Mouse (Mus musculus): ENCODE data around the gene Ndufv3.
"Not testable (repeated sequence)": the region's sequence is repeated elsewhere in the genome, so short reads cannot be mapped to it uniquely, and the experiment has no call there.

Ndufv3 gene

DNA sequence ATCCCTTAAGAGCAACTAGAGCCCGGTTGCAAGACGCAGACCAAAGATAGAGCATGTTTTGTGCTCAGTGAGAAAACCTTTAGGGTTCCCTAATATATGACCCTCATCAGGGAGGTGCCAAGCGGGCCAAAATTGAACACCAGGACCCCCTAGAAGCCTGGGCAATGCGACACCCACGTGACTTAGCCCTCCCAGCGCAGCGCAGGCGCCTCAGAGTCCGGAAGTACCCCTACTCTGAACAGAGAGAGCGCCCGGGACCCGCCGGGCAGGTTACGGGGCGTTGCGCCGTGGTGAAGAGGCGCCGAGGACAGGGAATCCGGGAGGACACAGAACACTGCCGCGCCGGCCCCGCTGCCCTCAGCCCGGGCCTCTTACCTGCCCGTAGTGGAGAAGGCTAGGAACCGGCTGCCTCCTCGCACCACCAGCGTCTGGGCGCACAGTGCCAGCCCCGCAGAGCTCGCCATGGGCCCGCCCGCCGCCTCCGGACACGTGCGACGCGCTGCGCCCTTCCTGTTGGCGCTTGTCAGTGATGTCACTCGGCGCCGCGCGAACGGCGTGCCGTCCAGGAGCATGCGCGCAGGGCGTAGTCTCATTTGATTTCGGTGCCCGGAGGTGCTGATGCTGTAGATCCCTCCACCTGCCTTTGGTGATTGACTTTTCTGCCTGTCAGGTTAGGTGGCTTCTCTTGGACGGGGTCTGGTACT is 8.0 kb upstream of the Ndufv3 start:
- peak; percentile 89 for DNase-seq (ENCODE audit: low read depth, low spot score)

DNA sequence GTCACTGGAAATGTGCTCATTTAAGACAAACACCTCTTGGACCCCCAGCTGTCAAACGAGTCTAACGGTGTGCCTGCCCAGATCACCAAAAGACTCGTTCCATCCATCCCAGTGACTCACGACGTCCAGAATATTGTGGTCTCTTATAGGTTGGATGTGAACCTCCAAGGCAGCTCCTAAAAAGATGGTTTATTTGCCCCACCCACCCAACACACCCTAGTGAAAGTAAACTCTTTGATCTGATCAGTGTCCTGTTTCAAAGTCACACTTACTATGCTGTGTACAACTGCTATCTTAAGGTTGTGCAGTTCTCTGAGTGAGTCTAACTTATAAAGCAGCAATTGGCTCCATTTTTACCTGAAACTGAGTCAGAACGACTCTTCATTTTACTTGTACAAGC is 7.3 kb upstream of the Ndufv3 start:
- peak; percentile 33 for DNase-seq (ENCODE audit: low read depth, low spot score)

DNA sequence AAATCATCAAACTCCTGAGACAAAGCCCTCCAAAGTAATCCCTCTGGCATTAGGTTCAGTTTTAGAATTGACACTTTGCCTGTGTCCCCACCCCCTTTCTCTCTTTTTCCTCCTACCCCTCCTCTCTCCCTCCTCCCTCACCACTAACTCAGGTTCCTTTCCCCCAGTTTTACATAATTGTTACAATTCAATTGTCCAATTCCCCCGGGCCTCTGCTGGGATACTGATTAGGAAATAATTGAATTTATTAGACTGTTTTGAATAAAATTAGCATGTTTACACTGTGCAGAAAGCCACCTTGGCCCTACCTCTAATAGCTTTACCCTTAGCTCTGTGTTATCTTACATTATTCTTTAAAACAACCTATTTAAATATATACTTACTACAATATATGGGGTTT is 5.2 kb upstream of the Ndufv3 start:
- no peak for DNase-seq (ENCODE audit: low read depth, low spot score)

DNA sequence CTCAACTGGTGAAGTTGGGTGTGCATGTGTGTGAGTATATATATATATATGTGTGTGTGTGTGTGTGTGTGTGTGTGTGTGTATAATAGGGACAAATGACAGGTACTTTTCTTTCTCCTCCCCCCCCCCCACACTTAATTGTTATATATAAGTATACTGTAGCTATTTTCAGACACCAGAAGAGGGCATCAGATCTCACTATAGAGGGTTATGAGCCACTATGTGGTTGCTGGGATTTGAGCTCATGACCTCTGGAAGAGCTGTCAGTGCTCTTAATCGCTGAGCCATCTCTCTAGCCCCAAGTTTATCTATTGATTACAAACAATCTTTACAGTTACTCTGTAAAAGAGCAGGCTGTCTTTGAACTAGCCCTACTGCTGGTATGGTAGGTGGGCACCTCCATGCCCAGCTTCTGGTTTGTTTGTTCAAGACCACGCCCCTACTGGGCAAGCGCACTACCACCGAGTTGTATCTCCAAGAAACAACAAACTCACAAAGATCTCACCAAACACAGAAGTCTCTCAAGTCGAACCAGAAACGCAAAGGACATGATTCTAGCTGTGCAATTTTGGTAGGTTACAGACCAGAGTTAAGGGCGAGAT is 470 bp upstream of the Ndufv3 start:
- peak; percentile 84 for DNase-seq (ENCODE audit: low read depth, low spot score)

DNA sequence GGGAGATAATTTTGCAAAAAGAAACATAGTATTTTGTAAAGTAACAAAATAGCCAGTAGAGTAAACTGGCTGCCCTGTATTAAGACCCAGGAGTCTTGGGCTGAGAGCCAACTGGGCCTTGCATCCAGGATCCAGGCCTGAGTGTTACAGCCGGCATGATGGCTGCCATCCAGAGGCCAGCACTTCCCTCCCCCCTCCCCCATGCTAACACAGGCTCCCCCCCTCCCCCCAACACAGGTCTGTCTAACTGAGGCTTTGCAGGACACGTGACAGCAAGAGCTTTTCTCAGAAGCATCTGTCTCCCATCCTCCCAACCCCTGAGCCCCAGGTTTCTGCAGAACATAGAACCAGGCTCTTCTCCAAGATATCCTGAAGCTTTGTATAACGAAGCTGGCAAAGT is 980 bp downstream of the Ndufv3 start:
- peak; percentile 79 for DNase-seq (ENCODE audit: low read depth, low spot score)

DNA sequence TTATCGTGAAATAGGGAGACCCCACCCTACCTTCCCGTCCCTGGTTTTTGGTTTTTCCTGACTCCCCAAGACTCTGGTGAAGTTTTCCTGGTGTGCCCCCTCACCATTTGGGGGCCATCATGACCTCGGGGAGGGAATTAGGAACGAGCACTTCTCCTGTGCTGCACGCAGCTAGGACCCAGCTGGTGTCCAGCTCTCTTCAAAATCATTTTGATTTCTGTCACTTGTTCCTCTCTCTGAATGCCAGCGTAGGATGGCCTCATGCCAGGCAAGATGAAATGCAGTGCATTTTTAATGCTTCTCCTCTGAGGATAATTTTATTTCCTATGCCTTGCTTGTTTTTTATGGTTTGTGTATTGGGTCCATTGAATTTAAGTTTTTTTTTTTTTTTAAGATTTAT is 2.0 kb downstream of the Ndufv3 start:
- no peak for DNase-seq (ENCODE audit: low read depth, low spot score)

DNA sequence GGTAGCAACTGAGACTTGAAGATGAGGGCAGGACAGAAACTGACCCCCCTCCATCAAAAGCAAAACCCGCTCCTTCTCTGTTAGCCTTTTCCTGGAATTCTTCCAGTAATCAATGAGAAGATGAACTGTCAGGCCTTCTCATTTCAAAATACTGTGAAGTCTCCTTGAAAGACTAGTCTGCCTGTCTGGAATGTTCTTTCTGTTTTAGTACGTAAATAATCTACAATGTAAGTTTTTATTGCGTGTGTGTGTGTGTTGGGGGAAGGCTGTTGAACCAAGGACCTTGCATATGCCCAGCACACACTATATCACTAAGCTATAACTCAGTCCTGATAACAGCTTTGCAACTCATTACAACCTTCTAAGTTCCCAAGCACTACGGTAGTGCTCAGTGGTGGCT is 5.2 kb downstream of the Ndufv3 start:
- DNase-seq (ENCODE audit: low read depth, low spot score) = no peak

DNA sequence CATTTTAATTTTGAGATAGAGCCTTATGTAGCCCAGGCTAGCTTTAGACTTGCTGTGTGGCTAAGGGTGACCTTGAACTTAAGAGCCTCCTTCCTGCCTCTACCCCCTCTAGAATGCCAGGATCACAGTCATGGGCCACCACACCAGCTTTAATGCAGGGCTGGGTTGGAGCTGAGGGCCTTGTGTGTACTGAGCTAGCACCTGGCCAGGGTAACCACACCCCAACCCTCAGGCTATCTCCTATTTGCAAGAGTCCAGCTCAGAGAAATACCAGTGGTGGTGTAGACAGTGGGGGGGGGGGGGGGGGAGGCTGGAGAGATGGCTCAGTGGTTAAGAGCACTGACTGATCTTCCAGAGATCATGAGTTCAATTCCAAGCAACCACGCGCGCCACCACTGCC is 5.9 kb downstream of the Ndufv3 start:
- no peak for DNase-seq (ENCODE audit: low read depth, low spot score)

DNA sequence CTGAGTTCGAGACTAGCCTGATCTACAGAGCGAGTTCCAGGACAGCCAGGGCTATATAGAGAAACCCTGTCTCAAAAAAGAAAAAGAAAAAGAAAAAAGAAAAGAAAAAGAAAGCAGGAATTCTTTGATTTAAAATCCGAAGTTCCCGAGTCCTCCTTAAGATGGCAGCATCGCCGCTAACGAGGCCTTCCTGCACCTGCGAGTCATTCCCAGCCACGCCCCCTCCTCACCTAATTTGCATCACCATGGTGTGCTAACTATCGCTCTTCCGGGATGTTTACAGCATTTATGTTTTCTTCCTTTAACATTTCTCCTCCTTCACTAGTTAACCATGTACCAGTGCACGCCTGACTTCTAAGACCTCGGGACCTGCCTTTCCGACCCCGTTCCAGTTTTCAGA is 9.4 kb downstream of the Ndufv3 start:
- peak; percentile 54 for DNase-seq (ENCODE audit: low read depth, low spot score)

DNA sequence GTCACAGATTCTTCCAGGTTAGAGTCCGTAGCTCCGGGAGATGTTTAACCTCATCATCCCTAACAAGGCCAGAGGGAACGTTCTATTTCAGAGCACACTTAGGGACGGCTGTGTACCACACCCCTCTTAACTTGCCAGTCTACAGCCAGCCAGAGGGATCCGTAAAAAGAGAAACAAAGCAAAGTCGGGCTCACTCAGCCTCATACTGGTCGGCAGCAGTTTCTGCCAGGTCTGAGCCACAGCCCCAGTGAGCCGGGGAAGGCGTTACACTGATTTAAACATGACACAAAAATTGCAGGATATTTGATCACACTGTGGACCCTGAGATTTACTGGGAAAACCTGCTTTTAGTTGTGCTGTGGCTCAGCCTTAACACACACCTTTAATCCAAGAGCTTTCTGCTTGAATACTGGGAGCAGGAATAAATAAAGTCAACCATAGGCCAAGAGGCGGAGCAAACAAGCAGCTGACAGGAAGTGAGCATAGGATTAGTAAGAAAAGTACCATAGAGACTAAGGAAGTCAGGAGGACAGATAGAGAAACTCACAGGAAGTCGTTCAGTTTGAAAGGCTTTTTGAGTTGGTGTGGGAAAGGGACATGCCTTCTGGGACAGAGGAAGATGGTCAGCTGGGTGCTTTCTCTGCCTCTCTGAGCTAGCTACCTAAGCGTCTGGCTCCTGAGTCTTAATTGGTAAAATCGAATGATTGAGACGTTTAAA is 11.7 kb downstream of the Ndufv3 start:
- peak; percentile 48 for DNase-seq (ENCODE audit: low read depth, low spot score)

DNA sequence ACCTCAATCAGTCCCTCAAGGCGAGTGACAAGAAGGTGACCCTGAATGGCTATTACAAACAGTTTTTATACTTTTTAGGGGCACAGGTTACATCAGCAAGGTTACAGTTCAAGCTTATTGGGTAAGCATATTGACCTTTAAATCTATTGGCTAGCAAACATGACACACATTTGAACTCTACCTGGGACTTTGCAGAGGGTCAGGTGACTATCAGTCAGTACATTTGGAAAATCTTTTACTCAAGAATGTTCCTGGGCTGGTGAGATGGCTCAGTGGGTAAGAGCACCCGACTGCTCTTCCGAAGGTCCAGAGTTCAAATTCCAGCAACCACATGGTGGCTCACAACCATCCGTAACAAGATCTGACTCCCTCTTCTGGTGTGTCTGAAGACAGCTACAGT is 12.4 kb downstream of the Ndufv3 start:
- not testable (repeated sequence) for DNase-seq (ENCODE audit: low read depth, low spot score)

DNA sequence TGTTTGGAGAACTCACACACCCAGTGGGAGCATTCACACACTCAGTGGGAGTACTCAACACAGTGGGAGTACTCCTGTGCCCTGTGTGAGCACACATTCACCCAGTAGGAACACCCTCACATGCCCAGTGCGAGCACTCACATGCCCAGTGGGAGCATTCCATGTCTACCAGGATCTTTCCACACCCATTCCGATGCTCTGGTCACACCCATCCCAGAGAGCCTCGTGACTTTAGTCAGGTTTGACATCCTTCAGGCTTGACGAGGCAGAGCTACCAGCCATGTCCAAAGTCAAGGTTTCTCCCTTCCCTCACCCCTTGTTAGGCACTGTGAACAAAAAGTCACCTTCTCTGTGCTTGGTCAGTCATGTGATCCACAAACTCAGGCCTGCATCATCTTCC is 15.4 kb downstream of the Ndufv3 start:
- no peak for DNase-seq (ENCODE audit: low read depth, low spot score)

DNA sequence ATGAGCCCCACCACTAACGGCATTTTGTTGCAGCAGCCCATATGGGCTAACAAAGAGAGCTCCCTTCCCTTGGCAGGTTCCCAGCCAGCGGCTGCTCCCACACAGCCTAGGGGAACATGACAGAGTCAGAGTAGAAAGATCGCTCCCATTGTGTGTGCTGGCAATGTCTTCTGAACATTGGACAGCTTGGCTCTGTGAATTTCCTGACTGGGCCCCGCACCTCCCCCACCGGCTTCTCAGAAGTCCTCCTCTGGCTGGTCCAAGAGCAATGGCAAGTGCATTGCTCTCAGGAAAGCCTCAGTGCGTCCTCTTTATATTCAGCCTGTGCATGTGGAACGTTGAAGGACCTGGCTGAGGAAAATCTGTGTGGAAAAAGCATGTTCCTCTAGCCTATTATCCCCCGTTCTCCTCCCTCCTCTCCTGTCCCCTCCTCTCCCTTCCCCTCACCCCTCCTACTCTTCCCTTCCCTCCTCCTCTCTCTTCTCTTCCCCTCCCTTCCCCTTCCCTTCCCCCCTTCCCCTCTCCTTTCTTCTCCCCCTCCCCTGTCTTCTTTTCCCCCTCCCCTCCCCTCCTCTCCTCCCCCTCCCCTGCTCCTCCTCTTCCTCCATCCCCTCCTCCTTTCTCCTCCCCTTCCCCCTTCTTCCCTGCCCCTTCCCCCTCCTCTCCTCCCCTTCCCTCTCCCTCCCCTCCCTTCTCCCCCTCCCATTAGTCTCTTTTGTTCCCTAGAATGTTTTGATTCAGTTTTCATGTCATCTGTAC is 16.1 kb downstream of the Ndufv3 start:
- peak; percentile 66 for DNase-seq (ENCODE audit: low read depth, low spot score)

DNA sequence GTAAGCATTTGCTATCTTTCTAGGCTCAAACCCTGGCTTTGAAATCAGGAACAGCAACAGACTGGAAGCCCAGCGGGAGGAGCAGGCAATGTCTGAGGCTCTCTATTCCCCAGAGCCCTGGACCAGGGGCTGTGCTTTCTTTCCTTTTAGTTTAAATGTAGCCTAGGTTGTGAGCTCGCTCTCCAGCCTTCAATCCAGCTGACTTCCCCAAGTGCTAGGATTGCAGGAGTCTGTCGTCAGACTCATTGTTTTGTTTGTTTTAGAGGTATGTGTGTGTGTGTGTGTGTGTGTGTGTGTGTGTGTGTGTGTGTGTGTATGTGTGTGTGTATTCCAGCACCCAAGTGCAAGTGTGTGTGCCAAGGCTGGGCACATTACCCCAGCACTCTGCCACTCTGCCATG is 20.2 kb downstream of the Ndufv3 start:
- no peak for DNase-seq (ENCODE audit: low read depth, low spot score)

DNA sequence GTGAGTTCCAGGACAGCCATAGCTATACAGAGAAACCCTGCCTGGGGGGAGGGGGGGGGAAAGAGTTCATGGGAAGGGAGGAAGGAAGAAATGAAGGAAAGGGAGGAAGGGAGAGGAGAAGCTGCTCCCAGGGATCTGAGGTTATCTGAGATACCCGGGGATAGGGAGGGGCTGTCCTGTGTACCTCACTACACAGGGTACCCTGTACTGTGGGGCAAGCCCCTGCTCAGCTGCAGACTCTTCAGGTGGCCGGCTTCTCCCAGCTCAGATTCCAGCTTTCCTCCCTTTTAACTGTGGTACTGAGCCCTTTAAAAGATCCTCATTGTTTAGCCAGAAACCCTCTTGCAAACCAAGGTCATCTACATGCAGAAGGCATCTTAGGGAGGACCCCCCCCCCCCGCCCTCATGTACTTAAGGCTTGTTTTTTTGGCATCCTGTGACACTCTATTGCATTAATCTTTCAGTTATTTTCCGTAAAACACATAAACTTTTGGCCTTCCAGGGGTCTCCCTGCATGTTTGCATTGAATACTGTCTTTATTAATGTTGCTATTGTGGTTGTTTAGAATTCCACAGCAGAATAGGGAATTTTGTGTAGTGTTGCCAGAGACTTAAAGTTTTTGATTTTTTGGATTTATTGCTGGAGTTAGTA is 21.0 kb downstream of the Ndufv3 start:
- DNase-seq (ENCODE audit: low read depth, low spot score) = no peak

DNA sequence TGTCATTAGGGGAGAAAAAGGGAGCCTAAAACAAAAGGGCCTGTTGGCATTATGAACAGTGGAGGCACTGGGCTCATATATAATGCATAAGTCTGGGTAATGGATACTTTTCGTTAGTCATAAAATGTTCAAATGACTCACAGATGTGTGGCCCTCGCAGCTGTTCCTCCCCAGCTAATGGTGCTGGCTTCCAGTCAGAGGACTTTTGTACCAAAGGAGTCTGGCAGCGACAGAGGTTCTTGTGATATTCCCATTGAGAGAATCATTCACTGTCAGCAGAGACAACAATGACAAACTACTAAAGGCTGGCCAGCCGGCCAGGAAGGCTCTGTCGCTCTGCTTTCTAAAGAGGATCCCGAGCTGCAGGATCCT is 21.5 kb downstream of the Ndufv3 start:
- peak; percentile 68 for DNase-seq (ENCODE audit: low read depth, low spot score)

DNA sequence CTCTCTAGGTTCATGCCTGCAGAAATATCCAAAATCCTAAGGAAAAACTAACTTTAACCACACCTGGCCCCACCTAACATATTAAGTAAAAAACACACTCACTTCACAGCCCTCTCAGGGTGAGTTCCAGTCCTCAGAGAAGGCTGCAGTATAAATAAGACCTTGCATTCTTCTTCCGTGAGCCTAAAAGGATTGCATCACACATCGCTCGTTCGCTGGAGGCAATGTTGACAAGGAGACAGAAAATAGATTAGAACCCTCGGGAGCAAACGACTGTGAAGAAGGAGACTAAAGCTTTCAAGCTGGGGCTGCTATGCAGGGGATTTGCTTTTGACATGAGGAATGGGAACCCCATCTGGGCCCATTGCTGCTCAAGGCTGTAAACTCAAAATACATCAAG is 23.7 kb downstream of the Ndufv3 start:
- DNase-seq (ENCODE audit: low read depth, low spot score) = no peak

DNA sequence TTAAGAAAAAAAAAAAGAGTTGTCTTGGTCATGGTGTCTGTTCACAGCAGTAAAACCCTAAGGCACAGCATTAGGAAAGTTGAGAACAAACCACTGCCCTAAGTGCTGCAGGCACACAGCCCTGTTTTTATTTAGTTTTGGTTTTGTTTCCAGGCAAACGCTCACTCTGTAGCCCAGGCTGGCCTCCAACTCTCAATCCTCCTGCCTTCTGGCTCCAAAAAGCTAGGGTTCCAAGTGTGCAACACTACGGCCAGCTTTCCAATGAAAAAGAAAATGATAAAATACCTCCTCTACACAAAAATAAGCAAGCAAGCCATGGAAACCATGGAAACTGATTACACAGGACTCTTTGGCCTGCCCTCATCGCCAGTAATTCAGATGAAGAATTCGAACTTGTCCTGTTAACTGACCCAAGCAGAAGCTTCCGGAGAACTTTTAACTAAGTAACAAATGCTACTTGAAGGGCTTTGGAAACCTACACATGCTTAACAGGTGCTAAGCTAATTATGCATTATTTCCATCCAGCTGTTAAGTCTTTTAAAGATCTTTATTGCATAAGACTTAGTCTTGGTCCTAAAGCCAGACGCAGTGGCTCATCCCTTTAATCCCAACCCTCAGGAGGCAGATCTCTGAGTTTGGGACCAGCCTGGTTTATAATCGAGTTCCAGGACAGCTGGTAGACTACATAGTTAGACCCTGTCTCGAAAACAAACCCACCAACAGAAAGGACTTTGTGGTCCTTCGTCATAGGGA is 26.7 kb downstream of the Ndufv3 start:
- no peak for DNase-seq (ENCODE audit: low read depth, low spot score)

DNA sequence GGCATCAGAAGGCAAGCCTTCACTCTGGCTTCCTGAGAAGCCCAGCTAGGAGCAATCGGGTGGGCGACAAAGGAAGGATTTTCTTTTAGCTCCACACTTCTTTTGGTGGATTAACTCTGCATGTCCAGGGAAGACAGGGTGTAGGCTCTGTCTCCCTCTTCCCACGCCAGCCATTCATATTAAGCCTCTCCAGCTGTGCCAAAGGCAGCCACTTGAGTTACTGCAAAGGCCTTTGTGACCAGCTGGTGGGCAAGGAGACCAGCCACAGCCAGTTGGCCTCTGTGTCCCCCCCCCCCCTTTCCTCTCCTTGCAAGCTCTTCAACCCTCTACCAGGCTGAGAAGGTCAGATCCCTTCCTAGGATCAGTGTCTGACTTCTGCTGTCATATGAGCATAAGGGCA is 28.1 kb downstream of the Ndufv3 start:
- no peak for DNase-seq (ENCODE audit: low read depth, low spot score)

DNA sequence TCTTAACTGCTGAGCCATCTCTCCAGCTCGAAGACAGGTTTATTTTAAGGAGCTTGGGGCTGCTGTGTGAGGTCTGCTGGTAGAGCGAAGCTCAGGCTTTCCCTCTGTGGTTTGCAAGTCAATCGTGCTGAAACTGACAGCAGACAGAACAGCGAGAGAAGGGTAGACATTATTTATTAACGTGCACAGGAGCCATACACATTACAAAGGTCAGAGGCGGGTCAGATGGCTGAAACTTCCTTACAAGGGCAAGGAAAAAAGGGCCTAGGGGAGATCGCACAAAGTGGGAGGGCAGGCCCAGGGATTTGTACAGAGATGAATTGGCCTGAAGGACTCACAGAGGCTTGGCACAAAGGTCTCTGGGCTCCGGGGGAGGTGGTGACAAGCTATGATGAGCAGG is 29.5 kb downstream of the Ndufv3 start:
- no peak for DNase-seq (ENCODE audit: low read depth, low spot score)

DNA sequence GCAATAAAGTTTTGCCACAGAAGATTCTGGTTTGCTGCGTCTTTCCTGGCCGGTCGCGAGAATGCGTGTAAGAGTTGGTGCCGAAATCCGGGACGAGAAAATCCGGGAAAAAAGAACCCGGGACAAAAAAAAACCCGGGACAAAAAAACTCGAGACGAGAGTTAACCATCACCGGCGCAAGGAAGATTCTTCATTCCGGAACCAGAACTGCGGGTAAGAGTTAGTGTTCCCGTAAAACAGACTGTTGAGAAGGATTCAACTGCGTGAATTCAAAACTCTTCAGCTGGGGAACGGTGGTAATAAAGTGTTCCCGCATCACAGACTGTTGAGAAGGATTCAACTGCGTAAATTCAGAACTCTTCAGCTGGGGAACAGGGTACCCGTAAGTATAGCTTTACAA is 32.7 kb downstream of the Ndufv3 start:
- not testable (repeated sequence) for DNase-seq (ENCODE audit: low read depth, low spot score)

All from 3T3-L1 (cell line).